In genomic region chr17:24469336-24469909, GRCm38 (mm10) we compare ENCODE assay signal across 8 mouse cellular contexts. TPM values are rescaled to one million over a fixed set of nuclear protein-coding genes. Genes with fewer than 3 reads are reported as not detected.
DNase-seq lines count a peak whose midpoint lies in the region; ATAC-seq and TF ChIP-seq lines count a peak whose summit lies in the region.

No protein-coding gene starts in this region.

- DNase-seq in liver, adult 2 months (ENCODE audit: extremely low read depth, low read depth, low spot score), result no peak
- DNase-seq in liver, result no peak
- no peak for DNase-seq in embryo, embryonic 10 days (ENCODE audit: low spot score)
- DNase-seq in right cerebral cortex, adult 2 months (ENCODE audit: low spot score in 2 of 2), result no peak

- peak overlapping the region; percentile 80 for H3K4me3 ChIP-seq in liver, adult 2 months (ENCODE audit: insufficient read depth, low read depth, low read length)
- peak overlapping the region; percentile 86 for H3K4me3 ChIP-seq in embryonic facial prominence, embryonic 13.5 days
- peak overlapping the region; percentile 84 for H3K4me3 ChIP-seq in intestine, embryonic 15.5 days (replicated peaks)
- peak overlapping the region; percentile 84 for H3K4me3 ChIP-seq in neural tube, embryonic 12.5 days

- H3K27ac ChIP-seq in liver, adult 2 months (replicated peaks; ENCODE audit: insufficient read depth, low read depth, low read length), result peak overlapping the region; percentile 82
- H3K27ac ChIP-seq in embryonic facial prominence, embryonic 13.5 days, result peak overlapping the region; percentile 82
- peak overlapping the region; percentile 90 for H3K27ac ChIP-seq in intestine, embryonic 15.5 days
- peak overlapping the region; percentile 57; the same call in 1 of the 2 replicates for H3K27ac ChIP-seq in neural tube, embryonic 12.5 days

- H3K79me2 ChIP-seq in liver, adult 2 months (ENCODE audit: control insufficient read depth, insufficient read depth, low read length), result peaks cover 7% of the 10 kb centered on the region

- no peak for TF ChIP-seq POLR2A in liver, adult 2 months (IDR thresholded peaks at IDR 0.05; ENCODE audit: extremely low read depth, insufficient read depth, low read length)

- peak overlapping the region; percentile 99 for H3K4me2 ChIP-seq in embryonic facial prominence, embryonic 13.5 days
- peak overlapping the region; percentile 96 for H3K4me2 ChIP-seq in intestine, embryonic 15.5 days (replicated peaks)
- peak overlapping the region; percentile 100 for H3K4me2 ChIP-seq in neural tube, embryonic 12.5 days (replicated peaks)

- ATAC-seq in embryonic facial prominence, embryonic 13.5 days (ENCODE audit: insufficient number of reproducible peaks, insufficient read depth, low FRiP score, low TSS enrichment, low read depth), result no peak
- no peak for ATAC-seq in intestine, embryonic 15.5 days
- ATAC-seq in neural tube, embryonic 12.5 days (ENCODE audit: low FRiP score, low read depth), result peak; percentile 4
- ATAC-seq in megakaryocyte-erythroid progenitor cell, adult 5-6 weeks (replicated peaks; ENCODE audit: low FRiP score, low TSS enrichment, poor library complexity, severe bottlenecking), result no peak

- no peaks in the 10 kb centered on the region for H3K27me3 ChIP-seq in liver, adult 2 months (ENCODE audit: control insufficient read depth, insufficient read depth, low read length)
- H3K27me3 ChIP-seq in embryonic facial prominence, embryonic 13.5 days, result no peaks in the 10 kb centered on the region
- H3K27me3 ChIP-seq in intestine, embryonic 15.5 days (replicated peaks), result no peaks in the 10 kb centered on the region
- H3K27me3 ChIP-seq in neural tube, embryonic 12.5 days (replicated peaks), result no peaks in the 10 kb centered on the region

- peaks cover 8% of the 10 kb centered on the region for H3K4me1 ChIP-seq in liver, adult 2 months (ENCODE audit: control insufficient read depth, insufficient read depth, low read length)
- H3K4me1 ChIP-seq in embryonic facial prominence, embryonic 13.5 days, result peaks cover 37% of the 10 kb centered on the region
- H3K4me1 ChIP-seq in intestine, embryonic 15.5 days (replicated peaks), result peaks cover 34% of the 10 kb centered on the region
- H3K4me1 ChIP-seq in neural tube, embryonic 12.5 days, result peaks cover 36% of the 10 kb centered on the region

- 16% methylated on average over 7 of the region's 7 CpGs for WGBS in liver, adult 2 months
- WGBS in embryonic facial prominence, embryonic 13.5 days, result 17% methylated on average over 7 of the region's 7 CpGs
- 19% methylated on average over 7 of the region's 7 CpGs for WGBS in intestine, embryonic 15.5 days
- WGBS in neural tube, embryonic 12.5 days, result 19% methylated on average over 7 of the region's 7 CpGs

- no peaks in the 10 kb centered on the region for H3K36me3 ChIP-seq in liver, adult 2 months (ENCODE audit: control insufficient read depth, insufficient read depth, low read length)
- H3K36me3 ChIP-seq in embryonic facial prominence, embryonic 13.5 days, result peaks cover 13% of the 10 kb centered on the region
- peaks cover 2% of the 10 kb centered on the region; the same call in 1 of the 2 replicates for H3K36me3 ChIP-seq in intestine, embryonic 15.5 days
- H3K36me3 ChIP-seq in neural tube, embryonic 12.5 days, result peaks cover 10% of the 10 kb centered on the region

- TF ChIP-seq CTCF in liver, adult 2 months (IDR thresholded peaks at IDR 0.05; ENCODE audit: low read depth, low read length), result no peak

- H3K9ac ChIP-seq in liver, adult 2 months (ENCODE audit: low read depth, low read length), result peak overlapping the region; percentile 73
- peak overlapping the region; percentile 91 for H3K9ac ChIP-seq in embryonic facial prominence, embryonic 13.5 days
- H3K9ac ChIP-seq in intestine, embryonic 15.5 days, result peak overlapping the region; percentile 62
- H3K9ac ChIP-seq in neural tube, embryonic 12.5 days, result peak overlapping the region; percentile 88; the same call in 1 of the 2 replicates

- no peaks in the 10 kb centered on the region for H3K9me3 ChIP-seq in embryonic facial prominence, embryonic 13.5 days
- no peaks in the 10 kb centered on the region for H3K9me3 ChIP-seq in intestine, embryonic 15.5 days
- H3K9me3 ChIP-seq in neural tube, embryonic 12.5 days, result no peaks in the 10 kb centered on the region

RNA-seq across cellular contexts. Expression of gene E4f1, which starts 0.7 kb away (rescaled TPM):
- 5.6 and 6.7 TPM in 2 replicates for total RNA-seq in liver, adult 2 months (2014; rRNA removed)
- 21.6 and 33.3 TPM in 2 replicates for polyA plus RNA-seq in liver, adult 2 months (2012; rRNA removed)
- polyA plus RNA-seq in embryonic facial prominence, embryonic 13.5 days (2015; fragmentation: Nextera tagmentation; extraction: Ambion mirVana), result 44.4 and 46.4 TPM in 2 replicates
- polyA plus RNA-seq in intestine, embryonic 15.5 days (2015; fragmentation: Nextera tagmentation; extraction: Ambion mirVana), result 23.0 and 29.3 TPM in 2 replicates
- polyA plus RNA-seq in neural tube, embryonic 12.5 days (2016; fragmentation: Nextera tagmentation; extraction: Ambion mirVana), result 37.9 and 38.5 TPM in 2 replicates
- total RNA-seq in megakaryocyte-erythroid progenitor cell, adult 5-6 weeks (2014; fragmentation: Nextera tagmentation), result 47.7 and 60.9 TPM in 2 replicates
- total RNA-seq in megakaryocyte-erythroid progenitor cell, adult 5-6 weeks (2017), result 10.5 and 20.8 TPM in 2 replicates

RNA-seq across cellular contexts. Expression of gene Pgp, which starts 0.8 kb away (rescaled TPM):
- 9.2 and 11.9 TPM in 2 replicates for total RNA-seq in liver, adult 2 months (2014; rRNA removed)
- 25.8 and 26.6 TPM in 2 replicates for polyA plus RNA-seq in liver, adult 2 months (2012; rRNA removed)
- polyA plus RNA-seq in embryonic facial prominence, embryonic 13.5 days (2015; fragmentation: Nextera tagmentation; extraction: Ambion mirVana), result 47.4 and 48.7 TPM in 2 replicates
- polyA plus RNA-seq in intestine, embryonic 15.5 days (2015; fragmentation: Nextera tagmentation; extraction: Ambion mirVana), result 79.9 and 80.6 TPM in 2 replicates
- 58.6 and 62.7 TPM in 2 replicates for polyA plus RNA-seq in neural tube, embryonic 12.5 days (2016; fragmentation: Nextera tagmentation; extraction: Ambion mirVana)
- total RNA-seq in megakaryocyte-erythroid progenitor cell, adult 5-6 weeks (2014; fragmentation: Nextera tagmentation), result 32.8 and 43.6 TPM in 2 replicates
- total RNA-seq in megakaryocyte-erythroid progenitor cell, adult 5-6 weeks (2017), result 21.9 and 23.4 TPM in 2 replicates

RNA-seq across cellular contexts. Expression of gene Bricd5, which starts 4.3 kb away (rescaled TPM):
- total RNA-seq in liver, adult 2 months (2014; rRNA removed), result not detected in 2 replicates
- 0.24 and 0.67 TPM in 2 replicates for polyA plus RNA-seq in liver, adult 2 months (2012; rRNA removed)
- not detected in 2 replicates for polyA plus RNA-seq in embryonic facial prominence, embryonic 13.5 days (2015; fragmentation: Nextera tagmentation; extraction: Ambion mirVana)
- 0.40 and 0.68 TPM in 2 replicates for polyA plus RNA-seq in intestine, embryonic 15.5 days (2015; fragmentation: Nextera tagmentation; extraction: Ambion mirVana)
- 0.28 TPM in 2 replicates for polyA plus RNA-seq in neural tube, embryonic 12.5 days (2016; fragmentation: Nextera tagmentation; extraction: Ambion mirVana)
- total RNA-seq in megakaryocyte-erythroid progenitor cell, adult 5-6 weeks (2014; fragmentation: Nextera tagmentation), result not detected in 2 replicates
- total RNA-seq in megakaryocyte-erythroid progenitor cell, adult 5-6 weeks (2017), result 0.80 TPM in 1 of 2 replicates, not detected in the other

RNA-seq across cellular contexts. Expression of gene Mlst8, which starts 9.5 kb away (rescaled TPM):
- 3.5 and 3.9 TPM in 2 replicates for total RNA-seq in liver, adult 2 months (2014; rRNA removed)
- 12.9 and 16.7 TPM in 2 replicates for polyA plus RNA-seq in liver, adult 2 months (2012; rRNA removed)
- 32.5 and 33.2 TPM in 2 replicates for polyA plus RNA-seq in embryonic facial prominence, embryonic 13.5 days (2015; fragmentation: Nextera tagmentation; extraction: Ambion mirVana)
- 25.2 and 27.3 TPM in 2 replicates for polyA plus RNA-seq in intestine, embryonic 15.5 days (2015; fragmentation: Nextera tagmentation; extraction: Ambion mirVana)
- polyA plus RNA-seq in neural tube, embryonic 12.5 days (2016; fragmentation: Nextera tagmentation; extraction: Ambion mirVana), result 33.8 and 34.9 TPM in 2 replicates
- 35.8 and 38.7 TPM in 2 replicates for total RNA-seq in megakaryocyte-erythroid progenitor cell, adult 5-6 weeks (2014; fragmentation: Nextera tagmentation)
- total RNA-seq in megakaryocyte-erythroid progenitor cell, adult 5-6 weeks (2017), result 17.2 and 36.1 TPM in 2 replicates

RNA-seq across cellular contexts. Expression of gene Caskin1, which starts 19.0 kb away (rescaled TPM):
- under 0.01 and 0.18 TPM in 2 replicates for total RNA-seq in liver, adult 2 months (2014; rRNA removed)
- 0.18 and 0.26 TPM in 2 replicates for polyA plus RNA-seq in liver, adult 2 months (2012; rRNA removed)
- 3.5 and 5.4 TPM in 2 replicates for polyA plus RNA-seq in embryonic facial prominence, embryonic 13.5 days (2015; fragmentation: Nextera tagmentation; extraction: Ambion mirVana)
- polyA plus RNA-seq in intestine, embryonic 15.5 days (2015; fragmentation: Nextera tagmentation; extraction: Ambion mirVana), result 1.5 and 1.8 TPM in 2 replicates
- 23.2 and 25.4 TPM in 2 replicates for polyA plus RNA-seq in neural tube, embryonic 12.5 days (2016; fragmentation: Nextera tagmentation; extraction: Ambion mirVana)
- total RNA-seq in megakaryocyte-erythroid progenitor cell, adult 5-6 weeks (2014; fragmentation: Nextera tagmentation), result not detected in 2 replicates
- total RNA-seq in megakaryocyte-erythroid progenitor cell, adult 5-6 weeks (2017), result not detected in 2 replicates
